In the genomic region with DNA sequence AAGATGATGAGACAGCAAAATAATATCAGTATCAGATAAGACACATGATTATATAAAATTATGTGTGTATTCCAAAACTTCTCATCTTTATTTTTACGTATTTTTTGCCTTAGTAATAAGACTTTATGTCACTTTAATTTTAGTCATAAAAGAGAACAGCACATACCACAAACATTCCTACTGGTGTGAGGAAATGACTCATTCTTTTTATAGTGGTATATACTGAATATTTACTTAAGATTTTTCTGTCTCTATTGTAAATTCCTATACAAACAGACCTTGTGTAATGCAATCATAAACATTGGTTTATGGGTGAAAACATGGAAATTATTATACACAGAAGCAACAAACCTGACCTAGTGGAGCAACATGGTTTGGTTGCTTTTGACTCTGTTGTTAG, we compare ENCODE assay signal across 24 mouse cellular contexts.
DNase-seq lines count a peak whose midpoint lies in the region; ATAC-seq and TF ChIP-seq lines count a peak whose summit lies in the region.
"Had no signal": no experiment of that assay in that cellular context is flagged by ENCODE, and none has a peak within 500 bp of the region (broad histone marks: within the 10 kb centered on the region; RNA-seq: fewer than 3 reads in every experiment).

No protein-coding gene starts in this region.

- no peak overlapping the region for H3ac ChIP-seq in C2C12 (ENCODE audit: control insufficient read depth, insufficient read length, low read depth)

- H3K4me3 ChIP-seq in lung, postnatal 0 days (ENCODE audit: low read depth, low read length), result no peak overlapping the region
- no peak overlapping the region for H3K4me3 ChIP-seq in lung, adult 2 months (replicated peaks; ENCODE audit: extremely low read depth, low read depth, low read length)
- H3K4me3 ChIP-seq in C2C12 (ENCODE audit: insufficient read depth, poor library complexity, severe bottlenecking), result no peak overlapping the region
- H3K4me3 ChIP-seq in intestine, embryonic 16.5 days (ENCODE audit: low read length), result no peak overlapping the region
- no peak overlapping the region for H3K4me3 ChIP-seq in left cerebral cortex, adult 2 months
- H3K4me3 ChIP-seq: heart, embryonic 12.5 days; heart, embryonic 15.5 days; hindbrain, embryonic 10.5 days; hindbrain, embryonic 13.5 days had no signal

- no peak overlapping the region for H3K4me2 ChIP-seq in lung, postnatal 0 days (replicated peaks; ENCODE audit: low read depth, low read length)
- no peak overlapping the region for H3K4me2 ChIP-seq in intestine, embryonic 16.5 days (ENCODE audit: low read depth, low read length)
- H3K4me2 ChIP-seq: heart, embryonic 12.5 days; heart, embryonic 15.5 days; hindbrain, embryonic 13.5 days had no signal

- no peaks in the 10 kb centered on the region for H3K27me3 ChIP-seq in lung, postnatal 0 days (replicated peaks; ENCODE audit: insufficient read depth, low read length)
- H3K27me3 ChIP-seq in C2C12 (ENCODE audit: control insufficient read depth, insufficient read depth, insufficient read length), result no peaks in the 10 kb centered on the region
- H3K27me3 ChIP-seq in intestine, embryonic 16.5 days (replicated peaks; ENCODE audit: control insufficient read depth, insufficient read depth, low read length), result no peaks in the 10 kb centered on the region
- H3K27me3 ChIP-seq: heart, embryonic 12.5 days; heart, embryonic 15.5 days; hindbrain, embryonic 13.5 days had no signal

- 44% methylated on average over 1 of the region's 1 CpGs for WGBS in lung, postnatal 0 days
- 54% methylated on average over 1 of the region's 1 CpGs for WGBS in lung, adult 2 months
- WGBS in intestine, embryonic 16.5 days, result 49% methylated on average over 1 of the region's 1 CpGs

- no peaks in the 10 kb centered on the region for H3K36me3 ChIP-seq in lung, postnatal 0 days (ENCODE audit: insufficient read depth, low read length)
- H3K36me3 ChIP-seq in C2C12 (ENCODE audit: control insufficient read depth, insufficient read depth), result no peaks in the 10 kb centered on the region
- no peaks in the 10 kb centered on the region for H3K36me3 ChIP-seq in intestine, embryonic 16.5 days (ENCODE audit: control insufficient read depth, insufficient read depth, low read length)
- H3K36me3 ChIP-seq: heart, embryonic 12.5 days; heart, embryonic 15.5 days; hindbrain, embryonic 10.5 days; hindbrain, embryonic 13.5 days had no signal

- TF ChIP-seq CTCF in lung, postnatal 0 days (IDR thresholded peaks at IDR 0.05), result no peak
- no peak for TF ChIP-seq CTCF in lung, adult 2 months (IDR thresholded peaks at IDR 0.05; ENCODE audit: insufficient read depth, low read length)
- no peak for TF ChIP-seq CTCF in C2C12 (IDR thresholded peaks at IDR 0.05; ENCODE audit: control insufficient read depth, insufficient read depth, insufficient read length)
- TF ChIP-seq CTCF in left cerebral cortex, adult 2 months (IDR thresholded peaks at IDR 0.05), result no peak

- no peaks in the 10 kb centered on the region for H3K79me2 ChIP-seq in C2C12 (ENCODE audit: control insufficient read depth, insufficient read depth)

- no peak overlapping the region for H3K9ac ChIP-seq in lung, postnatal 0 days (replicated peaks; ENCODE audit: low read depth)
- no peak overlapping the region for H3K9ac ChIP-seq in intestine, embryonic 16.5 days (ENCODE audit: low read depth, low read length)
- H3K9ac ChIP-seq: forebrain, postnatal 0 days; heart, embryonic 12.5 days; heart, embryonic 15.5 days; hindbrain, embryonic 13.5 days had no signal

- intact Hi-C loops in left cerebral cortex, adult 2 months (cut with DNase I), result no loop called here

- H3K27ac ChIP-seq in lung, postnatal 0 days (ENCODE audit: low read length), result no peak overlapping the region
- H3K27ac ChIP-seq in intestine, embryonic 16.5 days (ENCODE audit: low read length), result no peak overlapping the region
- no peak overlapping the region for H3K27ac ChIP-seq in left cerebral cortex, adult 2 months
- H3K27ac ChIP-seq: heart, embryonic 15.5 days; hindbrain, embryonic 10.5 days; hindbrain, embryonic 13.5 days had no signal

- H3K79me3 ChIP-seq in C2C12 (ENCODE audit: low read depth), result no peaks in the 10 kb centered on the region

- no peaks in the 10 kb centered on the region for H3K9me3 ChIP-seq in lung, postnatal 0 days (ENCODE audit: low read length)
- no peaks in the 10 kb centered on the region for H3K9me3 ChIP-seq in intestine, embryonic 16.5 days (ENCODE audit: control insufficient read depth, low read length)
- H3K9me3 ChIP-seq: heart, embryonic 12.5 days; heart, embryonic 15.5 days; hindbrain, embryonic 10.5 days; hindbrain, embryonic 13.5 days had no signal

- no peak for TF ChIP-seq EP300 in lung, postnatal 0 days (IDR thresholded peaks at IDR 0.05)

- no peak for ATAC-seq in lung, postnatal 0 days
- peak; percentile 76 for ATAC-seq in intestine, embryonic 16.5 days
- ATAC-seq: activated CD4-positive, CD25-positive, alpha-beta regulatory T cell, adult 4 months; CD4-positive, CD25-positive, alpha-beta regulatory T cell, adult 4 months; forebrain, embryonic 14.5 days; forebrain, postnatal 0 days; hindbrain, embryonic 16.5 days had no signal

- no peaks in the 10 kb centered on the region for H3K4me1 ChIP-seq in lung, postnatal 0 days (ENCODE audit: insufficient read depth, low read depth, low read length)
- H3K4me1 ChIP-seq in lung, adult 2 months (ENCODE audit: control insufficient read depth, insufficient read depth, low read length), result no peaks in the 10 kb centered on the region
- H3K4me1 ChIP-seq in intestine, embryonic 16.5 days (ENCODE audit: control insufficient read depth, insufficient read depth, low read length), result no peaks in the 10 kb centered on the region
- H3K4me1 ChIP-seq: heart, embryonic 12.5 days; heart, embryonic 15.5 days; hindbrain, embryonic 10.5 days; hindbrain, embryonic 13.5 days had no signal

- no peak for TF ChIP-seq POLR2A in lung, adult 2 months (IDR thresholded peaks at IDR 0.05; ENCODE audit: borderline replicate concordance, extremely low read depth, low read depth, low read length)

- DNase-seq in lung, postnatal 0 days (ENCODE audit: low spot score), result peak; percentile 29
- DNase-seq in lung, adult 2 months, result no peak
- no peak for DNase-seq in spleen, postnatal 14 days (ENCODE audit: low spot score in 2 of 2)
- DNase-seq in left cerebral cortex, adult 2 months (ENCODE audit: extremely low spot score in 1 of 2, low spot score in 2 of 2), result no peak
- no peak for DNase-seq in urinary bladder, postnatal 10 days (ENCODE audit: low spot score)
- DNase-seq: adrenal gland, postnatal 25 days; B cell, adult 2 months; cerebellum, adult 11-12 months; cerebellum, adult 8-10 months; cerebellum, postnatal 10 days; cerebellum, postnatal 36 days; forebrain, postnatal 0 days; gastrocnemius, postnatal 25 days; heart, postnatal 36 days had no signal

TF ChIP-seq in C2C12, 6 proteins besides CTCF, POLR2A, EP300 and RAD21:
- TF ChIP-seq CEBPB (IDR thresholded peaks at IDR 0.05; ENCODE audit: low read depth), result peak; percentile 30
- no peak for TF ChIP-seq MYOD1 (IDR thresholded peaks at IDR 0.05; ENCODE audit: control insufficient read depth, insufficient read length, low read depth)
- TF ChIP-seq USF1 (IDR thresholded peaks at IDR 0.05; ENCODE audit: low read depth), result no peak
- peak; percentile 44 for TF ChIP-seq FOSL1 (IDR thresholded peaks at IDR 0.05; ENCODE audit: insufficient read depth, low read length, poor library complexity, severe bottlenecking)
- TF ChIP-seq MYOG (IDR thresholded peaks at IDR 0.05; ENCODE audit: control insufficient read depth, extremely low read depth, insufficient read length), result no peak
- TF ChIP-seq MAX (IDR thresholded peaks at IDR 0.05), result no peak
